Mouse (Mus musculus) kidney, adult 2 months (tissue): ENCODE results near the gene Ahdc1.

ENCODE experiments used
- CTCF ChIP-seq: fragments of 200-500 bp; conservative IDR thresholded peaks from 2 replicates; pipeline ENCODE4 v1.5.1; 2011; ENCODE audit warnings: low read depth, mild to moderate bottlenecking, control low read depth, low read length, moderate library complexity, mixed read lengths; ENCODE audit not compliant: insufficient read depth, insufficient read length
- POLR2A ChIP-seq: fragments of 200-500 bp; IDR thresholded peaks from one replicate; pipeline ENCODE4 v1.6.1; 2011; ENCODE audit warnings: low read depth, low read length, control low read depth

DNA sequence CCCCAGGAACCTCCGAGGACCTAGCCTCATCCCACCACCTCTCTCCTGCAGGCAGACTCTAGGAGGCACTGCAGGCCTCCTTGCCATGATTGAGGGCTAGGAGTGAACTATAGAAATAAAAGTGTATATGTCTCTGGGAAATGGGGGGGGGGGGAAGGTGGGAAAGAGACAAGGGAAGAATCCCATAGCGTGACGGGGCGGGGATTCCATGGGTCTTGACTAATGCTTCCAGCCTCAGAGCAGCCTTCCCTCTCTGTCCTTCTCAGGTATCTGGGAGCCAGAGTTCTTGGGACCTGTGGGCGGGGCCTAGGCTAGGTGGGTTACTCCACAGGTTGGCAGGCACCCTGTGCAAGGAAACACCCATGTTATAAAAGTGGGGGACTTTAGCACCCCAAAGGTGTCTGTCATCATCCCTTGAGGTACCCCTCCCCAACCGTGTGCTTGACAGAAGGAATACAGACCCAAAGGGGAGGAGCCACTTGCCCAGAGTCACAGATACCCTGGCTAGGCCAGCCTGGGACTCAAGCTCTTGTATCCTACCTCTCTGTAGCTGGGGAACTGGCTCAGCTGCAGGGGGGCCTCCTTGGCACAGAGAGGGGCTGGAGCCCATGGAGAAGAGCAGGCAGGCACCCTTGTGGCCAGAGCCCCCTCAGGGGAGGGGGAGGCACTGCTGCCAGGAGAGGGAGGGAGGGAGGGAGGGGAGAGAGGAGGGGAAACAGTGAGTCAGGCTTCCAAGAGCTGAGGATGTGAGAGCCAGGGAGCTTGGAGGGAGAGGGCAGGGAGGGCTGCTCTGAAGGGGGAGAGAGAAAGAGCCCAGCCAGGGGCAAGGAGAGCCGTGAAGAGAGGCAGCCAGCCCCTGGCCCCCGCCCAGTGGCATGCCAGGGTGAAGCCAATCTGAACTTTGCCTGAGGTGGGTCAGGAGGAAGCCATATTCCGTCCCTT is 4.9 kb downstream of the Ahdc1 start:
- no peak for TF ChIP-seq POLR2A
- TF ChIP-seq CTCF: no peak; the same call in 1 of the 2 replicates
